Mouse (Mus musculus): ENCODE data around the gene Pnldc1.
"Not testable (repeated sequence)": the region's sequence is repeated elsewhere in the genome, so short reads cannot be mapped to it uniquely, and the experiment has no call there.

The Pnldc1 gene

DNA sequence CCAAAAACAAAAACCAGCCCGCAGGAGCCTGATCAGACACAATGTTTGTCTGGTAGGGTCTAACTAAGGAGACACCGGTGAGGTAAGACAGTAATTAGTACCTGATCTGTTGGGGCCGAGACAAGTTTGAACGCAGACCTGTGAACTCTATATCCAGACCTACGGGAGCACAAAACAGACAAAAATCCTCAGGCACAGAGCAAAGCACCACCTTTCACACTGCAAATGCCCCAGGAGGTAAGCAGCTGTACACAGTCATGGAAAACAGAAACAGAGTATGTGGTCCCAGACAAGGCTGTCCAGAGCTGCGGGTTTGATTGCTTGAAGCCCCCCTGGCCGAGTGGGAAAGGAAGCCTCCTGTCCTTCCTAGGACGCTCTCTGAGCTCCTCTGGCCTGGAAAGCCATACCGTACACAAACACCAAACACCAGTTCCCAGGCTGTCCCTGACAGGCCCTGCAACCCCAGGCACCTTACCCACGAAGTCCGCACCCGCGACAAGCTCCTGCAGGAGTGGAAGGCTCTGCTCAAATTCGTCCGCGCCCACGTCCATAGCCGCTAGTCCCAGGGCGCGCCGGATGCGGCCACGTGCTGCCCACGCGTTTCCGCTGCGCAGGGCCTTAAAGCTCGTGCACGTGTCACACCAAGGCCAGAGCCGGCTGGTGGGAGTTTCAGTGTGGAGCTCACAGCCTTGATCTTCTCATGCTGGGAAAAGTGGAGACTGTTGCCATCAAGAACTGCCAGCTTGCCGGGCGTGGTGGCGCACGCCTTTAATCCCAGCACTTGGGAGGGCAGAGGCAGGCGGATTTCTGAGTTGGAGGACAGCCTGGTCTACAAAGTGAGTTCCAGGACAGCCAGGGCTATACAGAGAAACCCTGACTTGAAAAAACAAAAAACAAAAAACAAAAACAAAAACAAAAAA lies at the start of gene Pnldc1:
Gene Pnldc1, minus strand, starts transcription at position 870 of the 920 bp plus-strand sequence.
- DNase-seq (ENCODE audit: low spot score in 2 of 2), result no peak

- not testable (repeated sequence) for DNase-seq (ENCODE audit: low spot score in 2 of 2)
These were observed 49.3 kb upstream of the Pnldc1 start for GRCm38 (mm10) chr17:12959377-12959776.

GRCm38 (mm10) chr17:12956664-12957063 lies 46.6 kb upstream of the Pnldc1 start:
- DNase-seq (ENCODE audit: low spot score in 2 of 2), result no peak

DNA sequence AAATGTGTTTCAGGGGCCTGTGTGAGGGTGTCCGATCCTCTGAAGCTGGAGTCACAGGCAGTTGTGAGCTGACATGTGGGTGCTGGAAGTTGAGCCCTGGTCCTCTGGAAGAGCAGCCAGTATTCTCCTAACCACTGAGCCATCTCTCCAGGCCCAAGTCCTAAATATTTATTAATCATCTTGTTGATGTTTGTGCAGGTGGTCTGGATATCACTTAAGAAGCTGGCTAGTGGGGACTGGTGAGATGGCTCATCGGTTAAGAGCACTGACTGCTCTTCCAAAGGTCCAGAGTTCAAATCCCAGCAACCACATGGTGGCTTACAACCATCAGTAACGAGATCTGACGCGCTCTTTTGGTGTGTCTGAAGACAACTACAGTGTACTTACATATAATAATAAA lies 39.6 kb upstream of the Pnldc1 start:
- DNase-seq (ENCODE audit: low spot score in 2 of 2), result no peak

DNA sequence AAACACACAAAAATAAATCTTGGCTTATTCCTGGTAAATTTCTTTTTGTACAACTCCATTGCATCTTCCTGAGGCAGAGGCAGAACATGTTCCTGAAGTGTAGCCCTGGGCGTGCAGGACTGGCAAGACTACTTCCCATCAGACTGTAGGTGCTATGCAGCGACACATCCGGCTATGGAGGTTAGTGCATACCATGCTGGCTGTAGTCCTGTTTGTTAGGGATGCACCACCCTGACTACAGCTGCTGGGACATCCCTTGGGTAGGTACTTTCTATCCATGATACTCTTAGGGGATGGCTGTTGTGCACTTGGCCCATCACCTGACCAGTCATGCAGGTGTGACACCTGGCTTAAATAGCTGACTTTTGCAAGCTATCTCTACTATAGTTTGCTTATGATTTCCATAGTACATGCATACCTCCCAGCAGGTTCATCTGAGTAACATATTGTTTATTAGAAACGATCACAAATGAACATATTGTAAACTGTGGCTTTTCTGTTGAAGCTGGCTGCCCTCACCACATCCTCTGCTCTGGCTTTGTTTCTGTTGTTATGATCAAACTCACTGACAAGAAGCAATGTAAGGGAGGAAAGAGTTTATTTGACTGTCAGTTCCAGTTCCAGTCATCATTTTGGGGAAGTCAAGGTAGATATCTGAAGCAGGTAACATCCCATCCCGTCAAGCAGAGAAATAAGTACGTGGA lies 32.6 kb upstream of the Pnldc1 start:
- DNase-seq (ENCODE audit: low spot score in 2 of 2), result no peak

DNA sequence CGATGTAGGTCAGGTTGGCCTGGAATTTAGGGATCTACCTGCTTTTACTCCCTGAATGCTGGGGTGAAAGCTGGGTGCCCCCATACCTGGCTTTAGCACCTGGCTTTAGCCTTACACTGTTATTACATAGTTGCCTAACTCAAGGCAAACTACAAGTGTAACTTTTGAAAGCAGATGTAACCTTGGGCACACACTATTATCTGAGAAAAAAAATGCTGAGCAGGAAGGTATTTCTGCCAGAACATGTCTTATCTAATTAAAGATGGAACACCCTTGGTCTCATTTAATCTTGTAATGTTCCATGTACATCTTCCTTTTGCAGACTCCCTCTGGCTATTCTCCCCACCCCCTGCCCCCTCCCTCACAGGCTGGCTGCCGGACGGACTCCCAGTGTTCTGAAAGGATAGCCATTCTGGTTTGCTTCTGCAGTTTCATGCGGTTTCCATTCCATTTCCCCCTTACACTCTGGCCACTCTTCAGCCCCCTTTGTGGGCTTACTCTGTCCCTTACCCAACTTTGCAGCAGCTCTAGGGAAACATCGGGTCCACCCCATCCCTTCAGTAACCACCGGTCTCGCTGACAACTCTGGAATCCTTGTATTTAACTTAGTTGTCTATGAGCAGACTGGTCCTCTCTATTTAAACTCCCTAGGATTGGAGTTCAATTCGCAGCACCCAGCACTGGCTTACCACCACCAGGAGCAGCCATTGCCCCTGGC lies 31.7 kb upstream of the Pnldc1 start:
- DNase-seq (ENCODE audit: low spot score in 2 of 2), result no peak

- no peak for DNase-seq (ENCODE audit: low spot score in 2 of 2)
These were observed 30.2 kb upstream of the Pnldc1 start, which contains the start of gene Acat3 for GRCm38 (mm10) chr17:12940151-12940805. Gene Acat3 (minus strand): TSS chr17:12940600.

DNA sequence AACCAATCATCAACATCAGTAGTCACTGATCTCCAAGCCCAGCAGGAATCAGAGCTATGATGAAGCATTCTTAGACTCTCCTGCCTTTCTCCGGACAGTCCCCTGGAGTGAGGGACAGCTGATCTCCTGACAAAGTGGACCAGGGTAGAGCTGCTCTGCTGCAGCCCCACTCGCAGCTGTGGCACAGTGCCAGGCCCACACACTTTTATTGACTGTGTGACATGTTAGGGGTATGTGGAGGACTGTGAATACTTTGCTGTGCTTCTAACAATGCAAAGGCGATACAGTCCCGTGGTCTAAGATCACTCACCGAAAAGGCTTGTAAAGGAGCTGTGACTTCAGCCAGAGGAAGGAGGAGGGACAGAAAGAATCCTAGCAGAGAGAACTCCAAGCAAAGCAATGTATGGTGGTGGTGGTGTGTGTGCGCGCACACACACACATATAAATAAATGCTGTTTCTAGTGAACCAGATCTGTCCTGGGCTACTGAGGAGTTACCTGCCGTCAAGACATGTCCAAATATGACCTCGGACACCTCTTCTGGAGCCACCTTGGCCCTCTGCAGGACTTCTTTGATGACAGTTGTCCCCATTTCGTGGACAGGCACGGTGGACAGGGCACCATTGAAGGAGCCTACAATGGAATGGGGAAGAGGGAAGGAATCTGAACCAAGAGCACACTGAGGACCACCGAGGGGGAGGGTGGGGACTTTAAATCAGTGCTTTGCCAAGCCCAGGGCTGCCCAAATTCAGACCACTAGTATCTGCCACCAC lies 29.5 kb upstream of the Pnldc1 start:
- DNase-seq (ENCODE audit: low spot score in 2 of 2), result not testable (repeated sequence)

DNA sequence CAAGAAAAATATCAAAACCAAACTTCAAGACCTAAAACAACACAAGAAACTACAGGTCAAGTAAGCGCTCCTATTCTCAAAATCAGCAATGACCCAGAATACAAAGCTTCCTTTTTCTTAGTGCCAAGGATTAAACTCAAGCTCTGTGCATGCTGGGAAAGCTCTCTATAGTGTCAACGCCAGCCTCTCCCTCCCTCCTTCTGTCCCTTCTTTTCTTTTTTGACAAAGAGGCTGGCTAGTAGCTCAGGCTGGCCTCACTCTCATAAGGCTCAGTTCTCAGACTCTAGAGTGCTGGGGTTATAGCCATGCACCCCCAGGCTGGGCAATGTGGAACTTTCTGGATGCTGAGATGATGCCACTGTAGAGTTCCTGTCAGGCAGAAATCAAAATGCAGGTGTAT lies 28.0 kb upstream of the Pnldc1 start:
- no peak for DNase-seq (ENCODE audit: low spot score in 2 of 2)

- no peak for DNase-seq (ENCODE audit: low spot score in 2 of 2)
These were observed 27.5 kb upstream of the Pnldc1 start for GRCm38 (mm10) chr17:12937412-12937970.

DNA sequence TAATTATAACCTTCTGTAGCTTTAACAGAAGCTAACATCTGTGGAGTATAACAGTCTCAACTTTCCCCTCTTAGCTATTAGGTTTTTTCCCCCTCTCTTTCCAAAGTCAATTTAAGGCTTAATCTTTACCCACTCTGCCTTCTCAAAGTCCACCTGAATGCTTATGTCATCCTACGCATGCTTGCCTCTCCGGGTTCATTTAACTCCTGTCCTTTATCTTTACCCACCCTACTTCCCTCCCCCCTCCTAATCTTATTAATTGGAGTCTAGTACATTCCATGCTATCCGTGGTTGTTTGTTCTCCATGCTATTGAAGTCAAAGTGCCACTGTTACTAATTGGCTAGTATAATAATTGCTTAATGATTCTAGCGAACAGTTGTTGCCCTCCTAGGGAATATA lies 25.7 kb upstream of the Pnldc1 start:
- no peak for DNase-seq (ENCODE audit: low spot score in 2 of 2)

DNA sequence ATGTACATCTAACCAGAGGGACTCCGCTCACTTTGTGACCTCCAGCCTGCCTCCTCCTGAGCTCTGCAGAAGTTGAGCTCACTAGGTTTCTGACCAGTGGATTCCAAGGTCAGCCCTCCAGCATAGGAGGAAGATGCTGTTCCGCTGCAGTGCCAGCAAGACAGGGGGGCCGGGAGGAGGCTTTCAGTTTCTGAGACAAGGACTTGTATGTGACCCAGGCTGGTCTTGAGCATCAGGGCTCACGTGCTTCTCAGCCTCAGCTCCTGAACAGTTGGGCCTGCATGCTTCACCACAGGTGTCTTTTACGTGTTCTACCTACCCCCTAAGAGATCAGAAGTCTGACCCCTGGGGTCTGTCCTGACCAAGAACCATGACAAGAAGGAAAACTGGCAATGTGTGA lies 21.5 kb upstream of the Pnldc1 start:
- not testable (repeated sequence) for DNase-seq (ENCODE audit: low spot score in 2 of 2)

DNA sequence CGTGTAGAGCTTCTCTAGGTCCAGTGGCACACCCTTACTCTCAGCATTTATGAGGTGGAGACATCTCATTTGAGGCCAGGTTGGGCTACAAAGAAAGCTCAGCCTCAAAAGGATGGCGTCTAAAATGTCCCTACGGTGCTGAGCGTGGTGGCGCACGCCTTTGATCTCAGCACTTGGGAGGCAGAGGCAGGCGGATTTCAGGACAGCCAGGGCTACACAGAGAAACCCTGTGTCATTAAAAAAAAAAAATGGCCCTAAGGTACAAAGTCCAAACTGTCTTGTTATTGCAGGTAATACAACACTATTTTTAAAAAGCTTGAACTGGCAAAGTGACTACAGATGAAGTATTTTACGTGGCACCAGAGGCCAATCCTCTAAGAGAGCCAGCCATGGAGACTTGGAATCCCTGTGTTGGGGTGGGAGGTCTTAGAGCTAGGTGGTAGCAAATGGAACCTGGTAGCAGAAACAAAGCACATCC lies 15.7 kb upstream of the Pnldc1 start:
- DNase-seq (ENCODE audit: low spot score in 2 of 2), result no peak

DNA sequence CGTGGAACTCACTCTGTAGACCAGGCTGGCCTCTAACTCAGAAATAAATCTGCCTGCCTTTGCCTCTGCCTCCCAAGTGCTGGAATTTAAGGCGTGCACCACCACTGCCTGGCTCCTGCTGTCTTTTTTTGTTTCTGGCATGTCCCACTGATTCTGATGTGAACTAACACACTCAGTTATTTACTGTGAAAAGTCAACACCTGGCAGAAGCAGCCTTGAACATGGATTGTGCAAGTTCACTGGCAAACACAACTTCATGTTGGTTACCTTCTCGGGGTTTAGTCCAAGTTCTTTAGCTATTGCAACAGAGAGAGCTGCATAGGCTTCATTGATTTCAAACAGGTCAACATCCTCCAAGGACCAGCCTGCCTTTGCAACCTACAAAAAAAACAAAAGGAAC lies 15.0 kb upstream of the Pnldc1 start:
- DNase-seq (ENCODE audit: low spot score in 2 of 2), result no peak

DNA sequence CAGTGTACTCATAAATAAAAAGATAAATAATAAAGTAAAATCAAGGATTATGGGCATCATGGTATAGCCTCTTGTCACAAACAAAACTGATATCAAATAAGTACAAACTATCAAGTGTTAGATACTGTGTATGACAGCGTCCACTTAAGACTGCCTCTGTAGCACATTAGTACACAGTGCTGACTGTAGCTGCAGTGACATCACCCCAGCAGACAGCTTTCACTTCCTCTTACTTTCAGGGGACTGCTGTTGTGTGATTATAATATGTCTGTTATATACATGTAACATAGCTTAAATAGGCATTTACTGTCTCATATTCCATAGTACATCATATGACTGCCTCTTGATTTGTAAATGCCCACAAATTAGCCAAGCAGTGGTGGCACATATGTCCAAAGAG lies 11.0 kb upstream of the Pnldc1 start:
- no peak for DNase-seq (ENCODE audit: low spot score in 2 of 2)

DNA sequence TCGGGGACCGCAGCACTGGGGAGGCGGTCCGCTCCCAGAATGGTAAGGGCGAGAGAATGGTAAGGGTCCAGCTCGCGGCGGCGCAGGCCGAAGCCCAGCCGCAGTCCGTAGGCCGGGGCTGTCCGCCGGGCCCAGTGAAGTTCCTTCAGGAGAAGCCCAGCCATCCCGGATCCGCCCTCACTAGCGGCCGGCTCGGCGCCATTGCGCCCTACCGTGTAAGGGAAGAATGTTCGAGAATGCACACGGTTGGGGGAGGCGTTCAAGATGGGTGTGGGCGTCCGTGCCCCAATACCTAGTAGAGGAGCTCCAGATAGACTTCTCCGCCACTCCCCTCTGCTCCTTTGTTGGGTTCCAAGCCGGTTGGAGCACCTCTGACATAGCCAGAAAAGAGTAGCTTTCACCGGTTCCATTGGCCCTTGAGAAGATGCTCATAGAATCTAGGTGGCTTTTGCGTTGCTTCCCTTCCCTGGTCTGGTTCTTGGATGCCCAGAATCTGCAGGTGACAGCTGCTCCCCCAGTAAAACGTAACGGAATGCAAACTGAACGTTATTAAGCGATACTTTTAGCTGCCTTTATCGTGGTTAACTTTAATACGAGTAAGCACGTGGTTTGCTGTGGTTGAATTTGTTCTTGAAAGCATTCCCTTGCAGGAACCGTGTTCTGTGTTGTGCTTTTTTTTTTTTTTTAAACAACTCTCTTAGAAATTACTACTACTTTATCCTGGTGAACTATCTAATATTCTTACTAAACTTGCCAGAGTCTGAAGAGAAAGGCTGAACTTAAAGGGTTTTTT lies 6.8 kb upstream of the Pnldc1 start:
- DNase-seq (ENCODE audit: low spot score in 2 of 2), result peak in 1 of 2 experiments; percentile 45

- DNase-seq (ENCODE audit: low spot score in 2 of 2), result peak; percentile 98 to 99
These were observed 6.0 kb upstream of the Pnldc1 start, which contains the start of gene Mrpl18 for GRCm38 (mm10) chr17:12915881-12916583. Gene Mrpl18 (minus strand): TSS chr17:12916345.

DNA sequence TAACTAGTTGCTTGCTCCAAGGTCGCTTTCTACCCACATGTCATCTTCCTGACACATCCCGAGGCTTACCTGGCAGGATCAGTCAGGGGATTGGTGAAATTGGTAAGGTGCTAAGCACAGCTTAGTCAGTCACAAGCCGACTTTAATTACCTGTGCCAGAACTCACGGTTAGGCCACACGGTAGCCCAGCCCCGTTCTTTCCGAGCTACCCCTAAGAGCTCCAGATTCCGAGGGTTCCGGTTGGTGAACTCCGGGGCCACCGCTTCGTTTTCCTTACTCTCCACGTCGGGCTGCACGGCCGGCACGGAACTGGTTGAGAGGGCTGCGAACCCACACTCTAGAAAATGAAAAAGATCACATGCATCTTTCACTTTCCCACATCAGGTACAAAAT lies 5.5 kb upstream of the Pnldc1 start, which contains the start of gene Tcp1:
Gene Tcp1, plus strand, starts transcription at position 214 of the 393 bp plus-strand sequence.
- no peak for DNase-seq (ENCODE audit: low spot score in 2 of 2)

- no peak for DNase-seq (ENCODE audit: low spot score in 2 of 2)
These were observed 361 bp upstream of the Pnldc1 start for GRCm38 (mm10) chr17:12910391-12910790.
